Mouse (Mus musculus) hindbrain, embryonic 11.5 days (tissue): ENCODE results near the gene Rbm4b. TPM values are rescaled to one million over a fixed set of nuclear protein-coding genes. Genes with fewer than 3 reads are reported as not detected.
"Not testable (repeated sequence)": the region's sequence is repeated elsewhere in the genome, so short reads cannot be mapped to it uniquely, and the experiment has no call there.

Source experiments
- ATAC-seq: fragments of 200-750 bp; cut with Nextera tagmentation; 2 replicates; pipeline ENCODE4 v1.8.0; 2017; ENCODE audit warnings: mild to moderate bottlenecking, moderate TSS enrichment, moderate library complexity; ENCODE audit not compliant: low FRiP score
- DNase-seq: peaks from one replicate; pipeline ENCODE4 v3.0.0-alpha.2; 2015; ENCODE audit warnings: low spot score
- H3K27ac ChIP-seq: fragments of 300-500 bp; sonication (generic); 2 replicates; pipeline ENCODE4 v1.5.1; 2014; ENCODE audit warnings: mild to moderate bottlenecking, low read depth, low read length
- H3K27me3 ChIP-seq: fragments of 300-500 bp; sonication (generic); 2 replicates; pipeline ENCODE4 v1.6.1; 2014; ENCODE audit warnings: mild to moderate bottlenecking, low read length, moderate library complexity, mixed read lengths; ENCODE audit not compliant: control insufficient read depth, insufficient read depth
- H3K36me3 ChIP-seq: fragments of 300-500 bp; sonication (generic); 2 replicates; pipeline ENCODE4 v1.6.1; 2014; ENCODE audit warnings: mild to moderate bottlenecking, low read length, moderate library complexity, mixed read lengths; ENCODE audit not compliant: control insufficient read depth, insufficient read depth
- H3K4me1 ChIP-seq: fragments of 300-500 bp; sonication (generic); replicated peaks from 2 replicates; pipeline ENCODE4 v1.6.1; 2014; ENCODE audit warnings: low read length, mixed read lengths; ENCODE audit not compliant: control insufficient read depth, insufficient read depth
- H3K4me2 ChIP-seq: fragments of 300-500 bp; sonication (generic); replicated peaks from 2 replicates; pipeline ENCODE4 v1.6.1; 2014; ENCODE audit warnings: mild to moderate bottlenecking, low read depth, low read length
- H3K4me3 ChIP-seq: fragments of 300-500 bp; sonication (generic); 2 replicates; pipeline ENCODE4 v1.5.1; 2014; ENCODE audit warnings: low read depth, low read length
- H3K9ac ChIP-seq: fragments of 300-500 bp; sonication (generic); 2 replicates; pipeline ENCODE4 v1.6.1; 2014; ENCODE audit warnings: low read depth, low read length
- H3K9me3 ChIP-seq: fragments of 300-500 bp; sonication (generic); 2 replicates; pipeline ENCODE4 v1.6.1; 2016; ENCODE audit warnings: low read length; ENCODE audit not compliant: control insufficient read depth
- WGBS: fragments of 180-500 bp; shearing (Covaris S2); extraction: QIAGEN DNeasy Blood & Tissue Kit; methylation state at CpG from one replicate; pipeline ENCODE4 v1.1.7; 2014; 5-methylcytosine and 5-hydroxymethylcytosine counted together
- polyA plus RNA-seq: library from polyadenylated mRNA; unstranded; fragments of >200 nt; fragmentation: Nextera tagmentation; extraction: Ambion mirVana; gene quantifications from 2 replicates; pipeline ENCODE4 v1.2.1, GENCODE M21; 2014

Gene Rbm4b
- polyA plus RNA-seq, 1 experiment from 2014 or later, result 154 TPM

GRCm38 (mm10) chr19:4810309-4810708 is 54.0 kb downstream of the Rbm4b start:
- H3K9ac ChIP-seq, result peak overlapping the region; percentile 72
- 0% methylated on average over 14 of the region's 14 CpGs for WGBS
- H3K4me1 ChIP-seq, result no peaks in the 10 kb centered on the region
- peak overlapping the region; percentile 85 for H3K4me2 ChIP-seq
- H3K27ac ChIP-seq, result peak overlapping the region; percentile 86; the same call in 1 of the 2 replicates
- H3K27me3 ChIP-seq, result no peaks in the 10 kb centered on the region
- no peaks in the 10 kb centered on the region for H3K9me3 ChIP-seq
- no peaks in the 10 kb centered on the region for H3K36me3 ChIP-seq
- ATAC-seq (no peak), DNase-seq (no peak)
- peak overlapping the region; percentile 86 for H3K4me3 ChIP-seq

- Histone ChIP-seq H3K36me3 (no peaks in the 10 kb centered on the region), H3K4me1 (no peaks in the 10 kb centered on the region), H3K4me2 (peak overlapping the region; percentile 85), H3K9me3 (no peaks in the 10 kb centered on the region), H3K27me3 (no peaks in the 10 kb centered on the region), H3K9ac (peak overlapping the region; percentile 72), H3K4me3 (peak overlapping the region; percentile 86), H3K27ac (peak overlapping the region; percentile 86; the same call in 1 of the 2 replicates)
- ATAC-seq, result no peak
- DNase-seq, result no peak
- under 1% methylated on average over 17 of the region's 17 CpGs for WGBS
Measured at GRCm38 (mm10) chr19:4810746-4811062, 54.4 kb downstream of the Rbm4b start.

- Histone ChIP-seq H3K4me3 (peak within 1 kb of the TSS; percentile 86), H3K4me2 (peak within 1 kb of the TSS; percentile 85), H3K27ac (peak within 1 kb of the TSS; percentile 86), H3K36me3 (no peaks in the 10 kb centered on the region), H3K27me3 (no peaks in the 10 kb centered on the region), H3K9ac (peak within 1 kb of the TSS; percentile 72), H3K9me3 (no peaks in the 10 kb centered on the region), H3K4me1 (no peaks in the 10 kb centered on the region)
- WGBS, result under 1% methylated on average over 83 of the region's 83 CpGs
- DNase-seq, result peak; percentile 97
- ATAC-seq, result peak; percentile 98
Measured at GRCm38 (mm10) chr19:4811063-4811908, 55.0 kb downstream of the Rbm4b start, which contains the start of the genes Gm21992 and Rbm14. Gm21992 (minus strand) TSS chr19:4811612. Rbm14 (minus strand) TSS chr19:4811634.

GRCm38 (mm10) chr19:4811909-4812242 is 55.6 kb downstream of the Rbm4b start:
- DNase-seq (no peak), ATAC-seq (peak; percentile 47)
- H3K36me3 ChIP-seq, result no peaks in the 10 kb centered on the region
- no peaks in the 10 kb centered on the region for H3K4me1 ChIP-seq
- no peaks in the 10 kb centered on the region for H3K27me3 ChIP-seq
- H3K4me3 ChIP-seq, result peak overlapping the region; percentile 86
- H3K9me3 ChIP-seq, result no peaks in the 10 kb centered on the region
- H3K27ac ChIP-seq, result peak overlapping the region; percentile 63
- peak overlapping the region; percentile 61 for H3K9ac ChIP-seq
- 5% methylated on average over 12 of the region's 12 CpGs for WGBS
- peak overlapping the region; percentile 19 for H3K4me2 ChIP-seq

GRCm38 (mm10) chr19:4812334-4812949 is 56.1 kb downstream of the Rbm4b start:
- H3K27me3 ChIP-seq, H3K27ac ChIP-seq, H3K4me1 ChIP-seq, H3K36me3 ChIP-seq, H3K9me3 ChIP-seq, ATAC-seq, DNase-seq: not testable (repeated sequence)
- WGBS, result 79% methylated on average over 8 of the region's 8 CpGs
- Histone ChIP-seq H3K9ac (peak overlapping the region; percentile 61; the same call in 1 of the 2 replicates), H3K4me3 (peak overlapping the region; percentile 86), H3K4me2 (peak overlapping the region; percentile 19)

- no peak overlapping the region for H3K4me2 ChIP-seq
- no peaks in the 10 kb centered on the region for H3K4me1 ChIP-seq
- no peaks in the 10 kb centered on the region for H3K27me3 ChIP-seq
- ATAC-seq (no peak), DNase-seq (peak; percentile 44)
- H3K27ac ChIP-seq, result no peak overlapping the region
- no peaks in the 10 kb centered on the region for H3K36me3 ChIP-seq
- H3K4me3 ChIP-seq, result no peak overlapping the region
- no peaks in the 10 kb centered on the region for H3K9me3 ChIP-seq
- H3K9ac ChIP-seq, result no peak overlapping the region
- WGBS, result 80% methylated on average over 6 of the region's 6 CpGs
Measured at GRCm38 (mm10) chr19:4813015-4813414, 56.7 kb downstream of the Rbm4b start.

Other genes with a start within 250 kb of the Rbm4b start
- 11.8 and 13.4 TPM in 2 replicates for gene Pcx, start 246.0 kb upstream of the Rbm4b start, polyA plus RNA-seq
- 7.7 and 9.0 TPM in 2 replicates for gene Lrfn4, start 140.8 kb upstream of the Rbm4b start, polyA plus RNA-seq
- gene Rce1, start 130.9 kb upstream of the Rbm4b start, polyA plus RNA-seq, result 59.8 and 64.4 TPM in 2 replicates
- gene Gm960, start 57.8 kb upstream of the Rbm4b start, polyA plus RNA-seq, result 2.7 and 4.9 TPM in 2 replicates
- 17.4 and 18.7 TPM in 2 replicates for gene Sptbn2, start 45.3 kb upstream of the Rbm4b start, polyA plus RNA-seq
- gene Rbm4, start 37.4 kb downstream of the Rbm4b start, polyA plus RNA-seq, result 107 and 117 TPM in 2 replicates
- 22.4 and 37.1 TPM in 2 replicates for gene Gm21992, start 55.1 kb downstream of the Rbm4b start, polyA plus RNA-seq
- 92.9 and 98.4 TPM in 2 replicates for gene Rbm14, start 55.1 kb downstream of the Rbm4b start, polyA plus RNA-seq
- 39.1 and 43.7 TPM in 2 replicates for gene Ccs, start 82.8 kb downstream of the Rbm4b start, polyA plus RNA-seq
- gene Ccdc87, start 82.9 kb downstream of the Rbm4b start, polyA plus RNA-seq, result 0.33 and 0.34 TPM in 2 replicates
- 38.5 and 40.9 TPM in 2 replicates for gene Ctsf, start 98.6 kb downstream of the Rbm4b start, polyA plus RNA-seq
- gene Actn3, start 121.4 kb downstream of the Rbm4b start, polyA plus RNA-seq, result 1.4 and 3.2 TPM in 2 replicates
- 14.1 and 16.3 TPM in 2 replicates for gene Zdhhc24, start 122.2 kb downstream of the Rbm4b start, polyA plus RNA-seq
- 8.1 and 11.6 TPM in 2 replicates for gene Bbs1, start 150.1 kb downstream of the Rbm4b start, polyA plus RNA-seq
- gene Dpp3, start 171.8 kb downstream of the Rbm4b start, polyA plus RNA-seq, result 125 and 155 TPM in 2 replicates
- 1.7 and 3.0 TPM in 2 replicates for gene Peli3, start 186.6 kb downstream of the Rbm4b start, polyA plus RNA-seq
- 153 and 158 TPM in 2 replicates for gene Mrpl11, start 205.7 kb downstream of the Rbm4b start, polyA plus RNA-seq
- 0.06 and 0.07 TPM in 2 replicates for gene Npas4, start 233.8 kb downstream of the Rbm4b start, polyA plus RNA-seq